Mouse (Mus musculus) G1E (cell line): ENCODE measurements around the gene Clk1.

Experiments used
- CTCF ChIP-seq: IDR thresholded peaks from 2 replicates; pipeline ENCODE4 v1.5.1; 2012; ENCODE audit warnings: low read depth, low read length, inconsistent platforms, mixed read lengths
- POLR2AphosphoS5 ChIP-seq: IDR thresholded peaks from 2 replicates; pipeline ENCODE4 v1.6.1; 2012; ENCODE audit warnings: low read depth, low read length, inconsistent platforms; ENCODE audit not compliant: insufficient replicate concordance

DNA sequence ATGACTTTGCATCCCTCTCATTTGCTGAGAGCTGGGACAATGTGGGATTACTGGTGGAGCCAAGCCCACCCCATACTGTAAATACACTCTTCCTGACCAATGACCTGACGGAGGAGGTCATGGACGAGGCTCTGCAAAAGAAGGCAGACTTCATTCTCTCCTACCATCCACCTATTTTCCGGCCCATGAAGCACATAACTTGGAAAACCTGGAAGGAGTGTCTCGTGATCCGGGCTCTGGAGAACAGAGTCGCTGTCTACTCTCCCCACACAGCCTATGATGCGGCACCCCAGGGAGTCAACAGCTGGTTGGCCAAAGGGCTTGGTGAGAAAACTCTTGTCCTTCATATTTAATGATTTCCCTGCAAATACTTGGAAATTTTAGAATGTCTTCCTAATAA lies 23.9 kb upstream of the Clk1 start:
- TF ChIP-seq CTCF (no peak), POLR2AphosphoS5 (no peak)
